Mouse (Mus musculus): Measurements from ENCODE around the gene Pnkp.

DNA sequence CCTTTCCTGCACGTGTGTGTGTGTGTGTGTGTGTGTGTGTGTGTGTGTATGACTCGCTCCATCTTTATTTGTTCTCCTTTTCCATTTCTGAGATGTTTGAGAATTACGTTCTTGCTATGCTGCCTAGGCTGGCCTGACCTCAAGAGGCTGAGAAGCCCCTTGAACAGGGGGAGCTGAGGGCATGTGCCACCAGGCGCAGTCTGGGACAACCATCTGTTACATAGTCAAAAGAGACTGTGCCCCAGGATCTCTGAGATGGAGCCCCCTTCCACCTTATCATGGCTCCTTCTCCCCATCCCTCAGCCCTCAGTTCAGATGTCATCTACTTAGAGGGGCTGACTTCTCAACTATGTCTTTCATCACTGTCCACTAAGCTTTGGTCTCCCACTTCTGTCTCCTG is 42.5 kb upstream of the Pnkp start:
- TF ChIP-seq CTCF (IDR thresholded peaks at IDR 0.05; ENCODE audit: low read depth, low read length) (no peak), POLR2A (IDR thresholded peaks at IDR 0.05; ENCODE audit: borderline replicate concordance, low read depth, low read length) (no peak)
